Mouse (Mus musculus): ENCODE results near the gene Sufu.

The Sufu gene

GRCm38 (mm10) chr19:46394712-46395108 is 2.0 kb upstream of the Sufu start:
- DNase-seq (ENCODE audit: low spot score): no peak

DNA sequence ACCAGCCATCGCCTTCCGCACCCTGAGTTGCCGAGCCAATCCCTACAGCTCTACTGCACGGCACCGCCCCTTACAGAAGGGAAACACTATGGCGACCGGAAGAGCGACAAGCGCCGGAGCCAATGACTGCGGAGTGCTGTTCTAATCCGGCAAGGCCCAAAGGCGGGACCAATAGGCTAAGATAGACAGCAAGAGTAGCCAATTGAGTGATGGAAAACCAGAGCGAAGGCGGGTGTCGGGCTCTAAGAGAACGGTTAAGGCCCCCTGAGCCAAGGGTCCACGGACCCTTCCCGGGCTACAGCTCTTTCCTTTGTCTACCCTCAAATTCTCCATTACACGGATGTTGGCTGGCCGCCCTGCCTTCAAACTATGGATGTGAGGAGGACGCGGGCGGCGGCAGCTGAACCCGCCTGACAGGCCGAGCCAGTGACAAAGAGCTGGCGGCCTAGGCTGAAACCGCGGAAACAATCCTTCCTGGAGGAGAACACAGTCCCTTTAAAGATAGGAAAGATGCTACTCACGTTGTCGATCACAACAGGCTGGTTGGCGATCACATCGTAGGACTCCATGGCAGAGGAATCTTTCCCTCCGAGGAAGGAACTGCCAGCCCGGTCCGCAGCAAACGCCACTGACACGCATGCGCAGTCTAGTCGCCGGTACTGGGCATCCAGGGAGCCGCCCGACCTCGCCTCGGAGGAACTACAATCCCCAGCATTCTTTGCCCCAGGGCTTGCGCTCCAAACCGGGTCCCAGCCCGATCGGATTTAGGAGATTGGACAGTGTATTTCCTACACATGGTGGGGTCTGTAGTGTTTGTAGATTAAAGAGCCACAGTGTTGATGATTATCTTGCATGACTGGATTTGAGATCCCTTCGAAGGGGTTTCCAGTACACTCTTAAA is 1.3 kb upstream of the Sufu start, which contains the start of gene Actr1a:
Gene Actr1a (minus strand): TSS at position 640 of the 901 bp plus-strand sequence.
- peak; percentile 95 for DNase-seq (ENCODE audit: low spot score)

DNA sequence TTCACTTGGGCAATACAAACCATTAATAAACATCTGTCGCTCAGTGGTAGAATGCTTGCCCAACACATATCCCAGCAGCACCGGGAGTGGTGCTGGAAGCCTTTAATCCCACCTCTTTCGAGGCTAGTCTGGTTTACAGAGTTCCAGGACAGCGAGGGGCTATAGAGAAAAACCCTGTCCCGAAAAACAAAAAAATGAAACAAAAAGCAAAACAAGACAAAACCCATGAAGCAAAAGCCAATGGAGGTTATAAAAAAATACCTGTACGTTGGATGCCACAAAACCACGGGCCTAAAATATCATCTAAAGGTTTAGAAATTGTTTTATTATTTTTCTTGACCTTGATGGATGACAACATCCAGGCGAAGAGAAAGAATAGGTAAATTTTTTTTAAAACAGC is 587 bp upstream of the Sufu start:
- DNase-seq (ENCODE audit: low spot score): no peak

DNA sequence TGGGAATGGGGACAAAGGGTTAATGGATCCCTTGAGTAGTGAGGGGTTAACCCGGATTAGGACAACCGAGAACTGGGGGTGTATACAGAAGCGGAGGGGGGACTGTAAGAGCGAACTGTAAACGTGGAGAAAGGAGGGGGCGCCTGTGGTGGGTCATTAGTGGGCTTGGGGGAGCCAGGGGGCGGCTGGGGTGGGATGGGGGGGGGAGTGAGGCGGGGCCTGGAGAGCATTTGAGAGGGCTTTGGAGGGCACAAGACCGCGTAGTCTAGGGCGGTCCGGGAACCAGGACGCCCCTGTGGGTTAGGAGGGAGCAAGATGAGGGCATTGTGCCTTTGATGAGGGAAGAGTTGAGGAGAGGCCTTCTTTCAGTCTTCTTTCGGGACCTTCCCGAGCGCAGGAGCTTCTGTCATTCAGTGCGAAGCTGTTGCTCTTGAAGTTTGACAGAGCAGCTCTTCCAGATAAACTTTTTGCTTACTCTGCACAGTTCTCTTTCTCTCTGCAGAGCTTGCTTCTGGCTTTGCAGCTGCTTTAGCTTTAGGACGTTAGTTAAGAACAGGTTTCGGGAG is 823 bp downstream of the Sufu start:
- no peak for DNase-seq (ENCODE audit: low spot score)

DNA sequence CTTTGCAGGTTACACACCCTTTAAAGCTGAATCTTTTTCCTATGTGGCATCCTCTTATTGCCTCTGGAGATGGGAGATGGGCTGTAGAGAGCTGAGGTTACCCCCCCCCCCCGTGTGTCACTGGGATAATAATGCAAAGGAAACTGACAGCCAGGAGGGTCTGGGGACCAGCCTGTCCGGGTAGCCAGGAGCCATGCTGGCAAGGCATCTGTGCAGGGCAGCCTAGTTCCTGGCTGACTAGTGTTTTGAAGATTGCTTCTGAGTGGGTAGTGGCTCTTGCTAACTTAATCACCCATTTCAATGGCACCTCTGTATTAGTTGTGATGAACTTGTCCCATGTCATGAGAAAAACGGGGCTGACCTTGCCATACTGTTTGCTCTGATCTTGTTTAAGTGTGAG is 1.7 kb downstream of the Sufu start:
- DNase-seq (ENCODE audit: low spot score): no peak

DNA sequence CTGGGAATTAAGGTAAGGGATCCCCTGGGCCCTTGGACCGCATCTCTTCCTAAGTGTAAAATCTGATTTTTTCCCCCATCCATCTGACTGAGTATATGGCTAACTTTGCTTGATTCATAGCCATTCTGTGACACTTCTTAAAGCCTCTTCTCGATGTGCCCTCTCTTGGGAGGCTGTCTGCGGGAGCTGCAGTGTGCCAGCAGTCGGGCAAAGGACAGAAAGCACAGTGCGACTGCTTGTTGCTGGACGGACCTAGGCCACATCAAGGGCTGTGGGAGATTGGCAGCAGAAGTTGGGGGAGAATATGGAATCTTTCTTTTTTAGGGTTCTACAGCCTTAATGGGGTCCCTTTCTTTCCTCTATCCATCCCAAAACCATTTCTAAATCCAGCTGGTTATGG is 2.7 kb downstream of the Sufu start:
- DNase-seq (ENCODE audit: low spot score): no peak

DNA sequence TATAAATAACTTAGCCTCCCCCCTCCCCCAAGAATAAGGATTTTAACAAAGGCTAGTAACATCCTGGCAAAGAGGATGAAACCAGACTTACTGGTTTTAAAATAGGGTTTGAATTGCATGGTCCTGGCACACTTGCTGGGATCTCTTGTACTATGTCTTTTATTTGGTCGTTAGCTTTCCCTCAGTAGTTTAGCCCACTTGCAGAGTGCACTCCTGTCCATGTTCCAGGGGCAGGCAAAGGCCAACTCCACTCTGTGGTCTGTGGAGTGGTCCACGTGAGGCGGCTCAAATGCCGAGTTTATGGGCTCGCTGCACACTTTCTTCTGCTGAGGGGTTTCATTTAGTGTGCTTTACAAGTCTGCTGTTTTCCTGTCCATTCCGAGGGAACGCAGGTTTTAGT is 3.2 kb downstream of the Sufu start:
- DNase-seq (ENCODE audit: low spot score): no peak

GRCm38 (mm10) chr19:46400558-46400957 is 3.9 kb downstream of the Sufu start:
- no peak for DNase-seq (ENCODE audit: low spot score)

DNA sequence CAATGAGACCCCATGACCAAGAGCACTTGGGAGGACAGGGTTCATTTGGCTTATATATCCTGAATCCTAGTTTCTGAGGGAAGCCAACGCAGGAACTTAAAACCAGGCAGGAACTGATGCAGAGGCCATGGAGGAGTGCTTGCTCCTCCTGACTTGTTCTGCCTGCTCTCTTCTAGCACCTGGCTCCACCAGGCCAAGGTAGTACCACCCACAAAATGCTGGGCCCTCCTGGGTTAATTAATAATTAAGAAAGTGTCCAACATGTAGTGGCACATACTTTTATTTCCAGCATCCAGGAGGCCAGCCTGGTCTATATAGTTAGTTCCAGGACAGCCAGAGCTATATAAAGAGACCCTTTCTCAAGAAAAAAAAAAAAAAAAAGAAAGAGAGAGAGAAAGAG is 7.3 kb downstream of the Sufu start:
- no peak for DNase-seq (ENCODE audit: low spot score)

GRCm38 (mm10) chr19:46406592-46407386 is 10.1 kb downstream of the Sufu start:
- DNase-seq (ENCODE audit: low spot score): no peak

DNA sequence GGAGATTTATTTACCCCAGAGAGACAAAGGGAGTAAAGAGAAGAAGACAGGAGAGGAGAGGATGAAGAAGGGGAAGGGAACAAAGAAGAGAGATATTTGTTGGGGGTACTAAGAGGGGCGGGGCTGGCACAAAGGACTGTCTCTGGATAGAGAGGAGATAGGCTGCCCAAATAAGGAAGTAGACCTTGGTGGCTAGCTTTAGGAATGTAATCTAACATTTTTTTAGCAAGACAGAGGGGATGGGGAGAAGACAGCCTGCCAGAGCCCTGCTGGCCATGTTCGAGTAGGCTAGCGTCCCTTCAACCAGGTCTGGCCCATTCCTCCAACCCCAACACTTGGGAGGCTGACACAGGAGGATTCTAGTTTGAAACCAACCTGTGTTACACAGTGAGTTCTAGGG is 12.8 kb downstream of the Sufu start:
- DNase-seq (ENCODE audit: low spot score): peak; percentile 65

GRCm38 (mm10) chr19:46412056-46412805 is 15.5 kb downstream of the Sufu start:
- no peak for DNase-seq (ENCODE audit: low spot score)

DNA sequence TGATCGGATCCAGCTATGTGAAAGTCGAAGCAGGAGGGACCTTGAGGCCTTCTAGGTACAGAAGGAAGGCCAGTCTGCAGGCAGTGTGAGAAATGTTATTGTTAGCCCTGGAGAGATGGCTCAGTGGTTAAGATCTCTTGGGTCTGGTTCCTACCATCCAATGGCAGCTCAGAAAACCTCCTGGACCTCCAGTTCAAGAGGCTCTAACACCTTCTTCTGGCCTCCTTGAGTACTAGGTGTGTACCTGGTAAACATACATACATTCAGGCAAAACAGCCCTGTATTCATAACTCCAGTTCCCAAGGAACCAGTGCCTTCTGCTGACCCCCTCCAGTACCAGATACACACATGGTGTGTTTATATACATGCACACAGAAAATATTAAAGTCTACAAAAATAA is 17.3 kb downstream of the Sufu start:
- no peak for DNase-seq (ENCODE audit: low spot score)

DNA sequence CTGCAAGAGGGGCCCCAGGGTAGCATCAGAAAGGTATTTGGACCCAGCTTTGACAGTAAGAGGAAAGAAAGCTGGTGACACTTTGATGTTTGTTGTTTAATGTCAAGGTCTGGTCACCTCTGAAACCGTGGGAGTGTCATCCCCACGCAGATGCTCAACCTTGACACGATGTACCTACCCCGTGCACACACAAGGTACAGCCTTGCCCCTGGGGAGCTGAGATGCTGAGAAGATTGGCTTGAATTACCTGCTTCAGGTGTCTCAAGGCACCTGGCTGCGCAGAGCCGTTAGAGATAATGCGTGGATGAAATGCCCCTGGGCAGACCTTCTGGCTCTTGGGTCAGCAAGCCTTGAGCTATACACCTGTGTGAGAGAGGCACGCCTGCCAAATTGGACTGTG is 17.8 kb downstream of the Sufu start:
- DNase-seq (ENCODE audit: low spot score): no peak

GRCm38 (mm10) chr19:46416276-46416675 is 19.6 kb downstream of the Sufu start:
- DNase-seq (ENCODE audit: low spot score): no peak

DNA sequence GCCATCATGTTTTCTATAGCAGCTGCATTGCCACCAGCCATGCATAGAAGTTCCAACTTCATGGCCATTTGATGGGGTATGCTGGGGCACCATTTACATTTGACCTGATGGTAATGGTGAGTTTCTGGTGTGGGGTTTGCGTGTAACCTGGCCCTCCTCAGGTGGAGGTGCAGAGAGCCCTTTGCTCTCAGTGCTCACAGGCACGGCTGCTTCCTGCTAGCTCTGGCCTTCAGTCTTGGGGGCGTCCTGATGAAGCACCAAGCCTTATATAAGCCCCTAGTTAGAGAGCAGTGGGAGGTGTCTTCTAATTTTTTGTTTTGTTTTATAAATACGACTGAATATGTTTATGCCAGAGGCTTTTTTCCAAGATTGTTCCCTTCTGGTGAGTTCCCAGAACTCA is 21.4 kb downstream of the Sufu start:
- no peak for DNase-seq (ENCODE audit: low spot score)

DNA sequence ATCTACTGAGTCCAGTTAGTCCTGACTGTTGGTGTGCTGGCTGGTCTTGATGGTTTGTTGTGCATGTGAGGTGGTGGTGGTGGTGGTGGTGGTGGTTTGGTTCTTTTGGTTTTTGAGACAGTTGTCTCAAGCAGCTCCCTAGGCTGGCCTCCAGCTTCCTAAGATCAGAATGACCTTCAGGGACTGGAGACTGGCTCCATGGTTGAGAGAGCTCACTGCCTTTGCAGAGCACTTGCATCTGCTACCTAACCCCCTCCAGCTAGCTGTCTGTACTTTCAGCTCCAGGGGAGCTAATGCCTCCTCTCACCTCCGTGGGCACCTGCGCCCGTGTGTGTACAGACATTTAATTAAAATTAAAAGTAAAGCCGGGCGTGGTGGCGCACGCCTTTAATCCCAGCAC is 23.7 kb downstream of the Sufu start:
- no peak for DNase-seq (ENCODE audit: low spot score)

GRCm38 (mm10) chr19:46422384-46423338 is 26.0 kb downstream of the Sufu start:
- no peak for DNase-seq (ENCODE audit: low spot score)

GRCm38 (mm10) chr19:46425266-46425665 is 28.6 kb downstream of the Sufu start:
- no peak for DNase-seq (ENCODE audit: low spot score)

GRCm38 (mm10) chr19:46426488-46426887 is 29.8 kb downstream of the Sufu start:
- DNase-seq (ENCODE audit: low spot score): no peak

- DNase-seq (ENCODE audit: low spot score): no peak
Observed at GRCm38 (mm10) chr19:46429250-46429649, 32.6 kb downstream of the Sufu start.

All from ovary, adult 18-20 months (tissue).